Mouse (Mus musculus) left cerebral cortex, postnatal 25 days (tissue): Measurements from ENCODE around the gene Gm17657. TPM values are rescaled to one million over a fixed set of nuclear protein-coding genes. Genes with fewer than 3 reads are reported as not detected.
A peak's percentile ranks its signal among the peaks of the same experiment; 100 is the strongest.
"Not testable (repeated sequence)": the region's sequence is repeated elsewhere in the genome, so short reads cannot be mapped to it uniquely, and the experiment has no call there.

Experiments used
- DNase-seq, 2 experiments: peaks; one replicate each; pipeline ENCODE4 v3.0.0; 2022; ENCODE audit warnings: low spot score in 2 of 2, mixed read lengths in 1 of 2
- intact Hi-C: fragments of 180-260 bp; cut with DNase I; formaldehyde crosslinking; loops from one replicate; pipeline ENCODE4 v1.15.1; 2025
- total RNA-seq, 2 experiments: library from RNA; stranded (reverse); gene quantifications; 2 replicates each; pipeline ENCODE4 v1.2.3; 2021

Gm17657 gene
- total RNA-seq, 2 experiments from 2014 or later, result not detected

DNA sequence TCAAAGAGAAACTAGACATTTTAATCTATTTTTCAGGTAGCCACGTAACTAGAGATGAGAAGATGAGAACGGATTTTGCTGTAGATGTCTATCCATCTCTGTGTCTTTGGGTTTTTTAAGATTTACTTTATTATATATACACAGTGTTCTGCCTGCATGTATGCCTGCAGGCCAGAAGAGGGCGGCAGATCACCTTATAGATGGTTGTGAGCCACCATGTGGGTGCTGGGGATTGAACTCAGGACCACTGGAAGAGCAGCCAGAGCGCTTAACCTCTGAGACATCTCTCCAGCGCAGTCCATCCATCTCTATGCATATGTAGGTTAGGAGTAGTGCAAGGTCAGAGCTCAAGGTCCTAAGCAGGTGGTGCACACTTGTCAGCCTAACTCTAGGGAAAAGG is 45.7 kb downstream of the Gm17657 start:
- no peak for DNase-seq
- intact Hi-C loops, result no loop called here

DNA sequence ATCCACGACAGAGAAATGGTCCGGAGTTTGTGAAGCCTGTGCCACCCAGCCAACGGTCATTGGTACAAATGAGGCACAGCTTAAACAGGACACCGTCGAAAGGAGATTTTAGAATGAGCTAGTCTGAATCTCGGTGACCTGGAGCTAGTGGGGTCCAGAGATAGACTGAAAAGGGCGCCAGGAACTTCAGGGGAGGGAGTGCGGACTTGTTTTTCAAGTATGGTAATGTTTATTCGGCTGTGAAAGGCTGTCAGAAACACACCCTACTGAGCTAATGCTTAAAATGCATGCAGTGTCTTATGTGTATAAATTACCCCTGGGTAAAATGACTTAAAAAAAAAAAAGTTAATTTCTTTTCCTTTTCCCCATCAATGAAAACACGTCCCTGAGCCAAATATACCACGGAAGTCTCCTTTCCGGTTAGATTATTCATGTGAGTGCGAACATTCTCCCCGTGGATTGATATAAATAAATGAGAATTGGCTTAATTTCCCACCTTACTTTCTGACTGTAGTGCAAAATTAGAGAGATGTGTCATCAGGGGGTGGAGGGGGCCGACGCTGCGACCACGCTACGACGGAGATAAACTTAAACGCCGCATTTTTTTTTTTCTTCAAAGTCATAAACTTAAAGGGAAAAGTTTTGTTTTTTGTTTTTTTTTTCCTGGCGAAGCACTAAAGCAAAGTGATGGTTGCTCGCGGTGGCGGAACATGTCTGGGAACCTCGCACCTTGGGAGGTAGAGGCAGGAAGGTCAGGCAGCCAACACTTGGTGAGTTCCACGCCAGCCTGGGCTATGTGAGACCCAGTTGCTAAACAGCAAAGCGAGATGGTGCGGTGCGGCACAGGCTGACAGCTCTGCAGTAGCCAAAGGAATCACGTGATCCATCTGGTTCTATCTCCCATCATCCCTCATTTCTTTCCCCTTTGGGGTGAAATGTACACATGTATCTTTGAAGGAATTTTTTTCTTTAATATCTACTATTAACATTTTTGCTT is 46.5 kb downstream of the Gm17657 start:
- intact Hi-C loops, result no loop called here
- peak in 1 of 2 experiments; percentile 29 for DNase-seq

- no peak for DNase-seq
- intact Hi-C loops, result no loop called here
Observed at GRCm38 (mm10) chr17:29502005-29502668, 47.3 kb downstream of the Gm17657 start.

- DNase-seq, result no peak
- intact Hi-C loops, result no loop called here
Observed at GRCm38 (mm10) chr17:29500802-29501469, 48.5 kb downstream of the Gm17657 start.

DNA sequence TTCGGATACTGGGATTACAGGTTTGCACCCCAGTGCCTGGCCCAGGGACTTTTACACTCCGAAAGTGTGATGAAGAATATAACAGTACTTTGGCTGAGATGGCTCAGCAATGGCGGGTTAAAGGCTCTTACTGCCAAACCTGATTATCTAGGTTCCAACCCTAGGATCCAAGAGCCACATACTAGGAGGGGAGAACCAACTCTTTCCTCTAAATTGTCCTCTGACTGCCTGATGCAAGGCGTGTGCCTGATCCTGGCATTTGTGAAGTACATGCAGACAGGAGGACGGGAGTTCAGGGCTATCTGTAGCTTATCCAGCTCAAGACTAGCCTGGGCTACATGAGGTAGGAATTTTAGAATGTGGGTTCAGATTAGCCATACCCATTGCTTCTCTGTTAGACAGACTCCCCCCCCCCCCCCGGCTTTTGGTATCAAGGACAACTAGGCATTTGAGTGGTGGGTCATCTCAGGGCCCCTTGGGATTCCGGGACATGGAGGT is 49.1 kb downstream of the Gm17657 start:
- intact Hi-C loops, result no loop called here
- DNase-seq, result no peak

GRCm38 (mm10) chr17:29499511-29499910 is 49.9 kb downstream of the Gm17657 start:
- DNase-seq, result no peak
- intact Hi-C loops, result no loop called here

GRCm38 (mm10) chr17:29498952-29499351 is 50.5 kb downstream of the Gm17657 start:
- intact Hi-C loops, result not testable (repeated sequence)

DNA sequence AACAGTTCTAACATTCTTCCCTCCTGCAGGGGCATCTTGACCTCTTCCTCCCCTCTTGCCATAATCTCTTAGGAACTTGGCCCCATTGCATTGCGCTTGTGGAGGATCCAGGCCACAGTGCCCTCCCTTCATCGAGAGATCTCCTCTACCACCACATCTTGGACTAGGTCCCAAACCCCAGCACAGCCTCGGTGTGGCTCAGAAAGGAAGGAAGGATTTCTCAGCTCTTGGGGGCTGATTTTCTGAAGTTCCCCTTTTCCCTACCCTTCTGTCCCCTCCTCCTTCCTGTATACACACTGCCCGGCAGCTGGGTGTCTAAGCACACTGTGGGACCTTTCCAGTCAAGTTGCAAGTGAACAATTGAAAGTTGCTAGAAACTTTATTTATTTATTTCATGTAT is 51.4 kb downstream of the Gm17657 start:
- intact Hi-C loops, result no loop called here
- peak in 1 of 2 experiments; percentile 27 for DNase-seq

More at GRCm38 (mm10) chr17:29498952-29499351, 50.5 kb downstream of the Gm17657 start:
- not testable (repeated sequence) for DNase-seq

DNA sequence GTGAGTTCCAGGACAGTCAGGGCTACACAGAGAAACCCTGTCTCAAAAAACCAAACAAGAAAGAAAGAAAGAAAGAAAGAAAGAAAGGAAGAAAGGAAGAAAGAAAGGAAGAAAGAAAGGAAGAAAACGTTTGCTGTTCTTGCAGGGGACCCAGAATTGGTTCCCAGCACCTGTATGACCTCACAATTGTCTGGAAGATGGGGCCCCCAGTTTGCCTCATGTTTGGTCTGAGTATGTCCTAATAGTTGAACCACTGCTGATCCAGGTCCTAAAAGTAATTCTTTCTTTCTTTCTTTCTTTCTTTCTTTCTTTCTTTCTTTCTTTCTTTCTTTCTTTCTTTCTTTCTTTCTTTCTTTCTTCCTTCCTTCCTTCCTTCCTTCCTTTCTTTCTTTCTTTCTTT is 52.0 kb downstream of the Gm17657 start:
- intact Hi-C loops, DNase-seq: not testable (repeated sequence)

DNA sequence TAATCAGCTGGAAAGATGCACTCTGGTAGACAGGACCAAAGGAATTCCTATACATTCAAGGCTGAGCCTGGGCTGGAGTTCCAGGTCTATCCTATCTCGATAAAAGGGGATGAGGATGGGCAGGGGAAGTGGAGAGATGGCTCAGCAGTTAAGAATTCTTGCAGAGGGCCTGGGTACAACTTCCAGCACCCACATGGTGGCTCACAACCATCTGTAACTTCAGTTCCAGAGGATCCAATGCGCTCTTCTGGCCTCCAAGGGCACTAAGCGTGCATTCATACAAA is 52.4 kb downstream of the Gm17657 start:
- DNase-seq, result no peak
- intact Hi-C loops, result no loop called here

DNA sequence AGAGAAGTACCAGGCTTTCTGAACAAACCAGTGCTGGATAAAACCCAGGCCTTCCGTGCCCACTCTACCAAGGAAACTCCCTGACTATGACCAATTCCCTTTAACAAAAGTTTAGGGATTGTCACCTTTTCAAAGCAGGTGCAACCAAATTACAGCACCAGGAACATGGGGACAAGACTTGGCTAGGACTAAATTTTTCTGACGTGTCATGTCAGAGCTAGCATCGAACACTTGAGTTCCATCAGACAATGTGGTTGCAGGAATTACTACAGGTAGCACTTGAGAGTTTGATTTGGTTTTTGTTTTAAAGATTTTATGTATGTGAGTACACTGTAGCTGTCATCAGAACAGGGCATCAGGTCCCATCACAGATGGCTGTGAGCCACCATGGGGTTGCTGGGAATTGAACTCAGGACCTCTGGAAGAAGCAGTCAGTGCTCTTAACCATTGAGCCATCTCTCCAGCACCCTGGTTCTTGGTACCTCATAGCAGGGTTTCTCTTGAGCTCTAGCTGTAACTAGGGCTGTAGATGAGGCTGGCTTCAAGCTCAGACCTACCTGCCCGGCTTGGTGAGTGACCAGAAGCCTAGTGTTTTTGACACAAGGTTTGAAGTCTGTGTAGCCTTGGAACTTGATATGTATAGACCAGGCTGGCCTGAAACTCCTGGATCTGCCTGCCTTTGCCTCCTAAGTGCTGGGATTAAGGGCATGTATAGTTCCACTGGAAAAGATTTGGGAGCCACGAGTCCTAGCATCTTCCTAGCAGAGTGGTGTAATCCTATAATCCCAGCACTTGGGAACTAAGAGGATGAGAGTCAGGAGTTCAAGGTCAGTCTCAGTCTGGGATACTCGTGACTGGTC is 53.0 kb downstream of the Gm17657 start:
- intact Hi-C loops, result no loop called here
- no peak for DNase-seq

DNA sequence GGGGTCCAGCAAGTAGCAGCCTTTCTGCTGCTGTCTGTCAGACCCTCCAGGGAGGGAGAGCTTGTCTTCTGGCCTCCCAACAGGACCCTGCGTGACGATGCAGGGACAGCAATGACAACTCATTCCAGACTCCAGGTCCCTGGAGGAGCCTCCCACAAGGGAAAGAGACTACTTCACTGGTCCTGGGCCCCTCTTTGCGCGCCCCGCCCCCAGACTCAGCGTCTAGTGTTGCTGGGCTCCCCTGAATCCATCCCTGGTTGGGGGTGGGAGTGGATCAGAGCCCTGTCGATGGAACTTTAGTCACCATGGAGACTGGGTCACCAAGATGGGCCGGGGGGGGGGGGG is 54.7 kb downstream of the Gm17657 start:
- no peak for DNase-seq

GRCm38 (mm10) chr17:29494062-29494731 is 55.2 kb downstream of the Gm17657 start:
- intact Hi-C loops, result loop anchor here (5.0 kb wide), 2 partner anchors 112 to 227 kb away; partner anchors contain the start of gene BC004004
- no peak for DNase-seq

More for the DNA sequence above, 54.7 kb downstream of the Gm17657 start:
- intact Hi-C loops, result loop anchor here (5.0 kb wide), 2 partner anchors 112 to 227 kb away; partner anchors contain the start of gene BC004004

DNA sequence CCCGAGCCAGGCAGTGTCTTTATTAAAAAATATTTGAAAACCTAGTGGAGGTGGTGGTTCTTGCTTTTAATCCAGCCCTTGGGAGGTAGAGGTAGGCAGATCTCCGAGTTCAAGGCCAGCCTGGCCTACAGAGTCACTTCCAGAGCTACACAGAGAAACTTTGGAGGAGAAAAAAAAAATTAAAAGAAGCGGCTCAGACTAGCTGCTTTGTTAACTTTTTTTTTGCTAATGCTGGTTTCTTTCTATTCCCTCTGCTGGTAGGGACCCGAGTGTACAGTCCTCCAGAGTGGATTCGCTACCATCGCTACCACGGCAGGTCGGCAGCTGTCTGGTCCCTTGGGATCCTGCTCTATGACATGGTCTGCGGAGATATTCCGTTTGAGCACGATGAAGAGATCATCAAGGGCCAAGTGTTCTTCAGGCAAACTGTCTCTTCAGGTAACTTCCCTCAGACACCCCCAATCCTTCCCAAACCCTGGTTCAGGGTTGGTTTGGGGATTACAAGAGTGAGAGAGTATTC is 55.9 kb downstream of the Gm17657 start:
- intact Hi-C loops, result loop anchor here (5.0 kb wide), 2 partner anchors 111 to 226 kb away; partner anchors contain the start of gene BC004004
- DNase-seq, result no peak

DNA sequence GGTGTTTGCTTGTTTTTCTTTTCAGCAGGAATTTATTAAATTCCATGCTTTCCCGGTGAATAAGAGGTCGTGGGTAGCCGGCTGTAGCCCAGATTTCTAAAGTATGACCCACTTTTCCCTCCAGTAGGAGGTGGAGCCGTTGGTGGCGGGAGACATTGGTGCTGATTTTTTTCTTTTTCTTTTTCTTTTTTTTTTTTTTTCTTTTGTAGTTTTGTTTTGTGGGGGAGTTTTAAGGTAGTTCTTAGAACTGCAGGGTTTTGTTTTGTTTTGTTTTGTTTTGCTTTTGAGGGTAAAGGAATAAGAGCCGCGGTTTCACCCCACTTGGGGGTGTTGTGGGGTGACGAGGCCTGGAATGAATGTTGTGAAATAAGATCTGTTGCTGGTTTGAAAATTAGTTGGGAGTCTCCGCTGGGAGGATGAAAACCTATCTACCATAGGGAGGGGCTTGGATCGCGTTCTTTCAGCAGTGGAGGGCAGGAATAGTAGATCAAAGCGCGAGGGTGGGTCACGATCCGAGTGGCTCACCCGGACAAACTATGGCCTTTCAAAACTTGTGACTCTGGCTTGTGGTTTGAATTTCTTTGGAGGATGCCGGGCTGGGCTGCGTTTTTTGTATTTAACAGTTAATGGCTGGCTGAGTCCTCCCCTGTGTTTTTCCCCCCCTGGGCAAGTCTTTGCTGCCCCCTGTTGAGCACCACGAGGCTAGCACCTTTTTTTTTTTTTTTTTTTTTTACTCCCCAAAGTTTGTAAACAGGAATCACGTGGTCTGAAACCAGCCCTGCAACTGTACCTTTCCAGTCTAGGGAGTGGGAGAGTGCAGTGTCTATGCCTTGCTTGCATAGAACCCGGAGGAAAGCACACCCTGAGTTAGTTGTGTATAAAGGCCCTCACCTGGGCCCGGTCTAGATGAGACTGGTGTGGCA is 56.9 kb downstream of the Gm17657 start:
- DNase-seq, result peak; percentile 45 to 47
- intact Hi-C loops, result loop anchor here (1.0 to 5.0 kb wide), 4 partner anchors 95 to 225 kb away; partner anchors contain the start of gene BC004004

DNA sequence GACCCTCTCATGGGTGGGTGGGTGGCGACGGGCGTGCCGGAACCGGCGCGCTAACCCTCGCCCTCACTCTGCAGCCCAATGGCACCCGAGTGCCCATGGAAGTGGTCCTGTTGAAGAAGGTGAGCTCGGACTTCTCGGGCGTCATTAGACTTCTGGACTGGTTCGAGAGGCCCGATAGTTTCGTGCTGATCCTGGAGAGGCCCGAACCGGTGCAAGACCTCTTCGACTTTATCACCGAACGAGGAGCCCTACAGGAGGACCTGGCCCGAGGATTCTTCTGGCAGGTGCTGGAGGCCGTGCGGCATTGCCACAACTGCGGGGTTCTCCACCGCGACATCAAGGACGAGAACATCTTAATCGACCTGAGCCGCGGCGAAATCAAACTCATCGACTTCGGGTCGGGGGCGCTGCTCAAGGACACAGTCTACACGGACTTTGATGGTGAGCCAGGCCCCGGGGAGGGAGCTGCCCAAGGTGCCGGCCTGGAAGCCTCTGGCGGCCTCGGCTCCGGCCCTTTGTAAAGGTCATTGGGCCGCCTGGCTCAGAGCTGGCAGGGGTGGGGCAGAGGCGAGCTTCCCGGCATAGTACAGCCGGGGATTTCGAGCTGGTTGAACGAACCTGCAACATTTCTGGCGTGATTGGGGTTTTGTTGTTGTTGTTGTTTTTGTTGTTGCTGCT is 57.7 kb downstream of the Gm17657 start:
- DNase-seq, result peak; percentile 14 to 23
- intact Hi-C loops, result loop anchor here (1.0 to 5.0 kb wide), 4 partner anchors 94 to 224 kb away; partner anchors contain the start of gene BC004004
